Mouse (Mus musculus) hindbrain, postnatal 0 days (tissue): ENCODE measurements around the gene Fem1b. TPM values are rescaled to one million over a fixed set of nuclear protein-coding genes. Genes with fewer than 3 reads are reported as not detected.

Experiments
- ATAC-seq: fragments of 200-750 bp; cut with Nextera tagmentation; 2 replicates; pipeline ENCODE4 v1.8.0; 2017; ENCODE audit warnings: mild to moderate bottlenecking, moderate TSS enrichment, moderate library complexity
- DNase-seq: peaks from one replicate; pipeline ENCODE4 v3.0.0-alpha.2; 2015; ENCODE audit warnings: low spot score
- H3K27ac ChIP-seq: fragments of 300-500 bp; sonication (generic); 2 replicates; pipeline ENCODE4 v1.5.1; 2014; ENCODE audit warnings: mild to moderate bottlenecking
- H3K27me3 ChIP-seq: fragments of 300-500 bp; sonication (generic); 2 replicates; pipeline ENCODE4 v1.6.1; 2014; ENCODE audit warnings: low read length, mixed read lengths; ENCODE audit not compliant: insufficient read depth
- H3K36me3 ChIP-seq: fragments of 300-500 bp; sonication (generic); 2 replicates; pipeline ENCODE4 v1.6.1; 2014; ENCODE audit warnings: low read length, mixed read lengths; ENCODE audit not compliant: insufficient read depth
- H3K4me1 ChIP-seq: fragments of 300-500 bp; sonication (generic); 2 replicates; pipeline ENCODE4 v1.6.1; 2014; ENCODE audit warnings: antibody characterized with exemption, low read length, mixed read lengths; ENCODE audit not compliant: insufficient read depth
- H3K4me2 ChIP-seq: fragments of 300-500 bp; sonication (generic); 2 replicates; pipeline ENCODE4 v1.6.1; 2014; ENCODE audit warnings: low read depth, mild to moderate bottlenecking, low read length, moderate library complexity, mixed read lengths
- H3K4me3 ChIP-seq: fragments of 300-500 bp; sonication (generic); 2 replicates; pipeline ENCODE4 v1.5.1; 2014; ENCODE audit warnings: low read length
- H3K9ac ChIP-seq: fragments of 300-500 bp; sonication (generic); replicated peaks from 2 replicates; pipeline ENCODE4 v1.6.1; 2014; ENCODE audit warnings: mild to moderate bottlenecking, low read length, moderate library complexity, mixed read lengths
- H3K9me3 ChIP-seq: fragments of 300-500 bp; sonication (generic); 2 replicates; pipeline ENCODE4 v1.6.1; 2016; ENCODE audit warnings: low read length, mixed read lengths
- CTCF ChIP-seq: IDR thresholded peaks from 2 replicates; pipeline ENCODE4 v1.5.1; 2016; ENCODE audit warnings: antibody characterized with exemption, control low read depth, low read depth
- WGBS: fragments of 180-500 bp; shearing (Covaris S2); extraction: QIAGEN DNeasy Blood & Tissue Kit; methylation state at CpG from one replicate; pipeline ENCODE4 v1.1.7; 2014; 5-methylcytosine and 5-hydroxymethylcytosine counted together
- polyA plus RNA-seq: library from polyadenylated mRNA; unstranded; fragments of >200 nt; fragmentation: Nextera tagmentation; extraction: Ambion mirVana; gene quantifications from 2 replicates; pipeline ENCODE4 v1.2.1, GENCODE M21; 2015
- total RNA-seq: library from RNA; depleted of rRNA; stranded (reverse); fragments of >200 nt; gene quantifications from 2 replicates; pipeline ENCODE4 v1.2.3, GENCODE M21; 2014

The Fem1b gene
- total and polyA plus RNA-seq, 2 experiments from 2014 or later = 33.2 to 163 TPM

DNA sequence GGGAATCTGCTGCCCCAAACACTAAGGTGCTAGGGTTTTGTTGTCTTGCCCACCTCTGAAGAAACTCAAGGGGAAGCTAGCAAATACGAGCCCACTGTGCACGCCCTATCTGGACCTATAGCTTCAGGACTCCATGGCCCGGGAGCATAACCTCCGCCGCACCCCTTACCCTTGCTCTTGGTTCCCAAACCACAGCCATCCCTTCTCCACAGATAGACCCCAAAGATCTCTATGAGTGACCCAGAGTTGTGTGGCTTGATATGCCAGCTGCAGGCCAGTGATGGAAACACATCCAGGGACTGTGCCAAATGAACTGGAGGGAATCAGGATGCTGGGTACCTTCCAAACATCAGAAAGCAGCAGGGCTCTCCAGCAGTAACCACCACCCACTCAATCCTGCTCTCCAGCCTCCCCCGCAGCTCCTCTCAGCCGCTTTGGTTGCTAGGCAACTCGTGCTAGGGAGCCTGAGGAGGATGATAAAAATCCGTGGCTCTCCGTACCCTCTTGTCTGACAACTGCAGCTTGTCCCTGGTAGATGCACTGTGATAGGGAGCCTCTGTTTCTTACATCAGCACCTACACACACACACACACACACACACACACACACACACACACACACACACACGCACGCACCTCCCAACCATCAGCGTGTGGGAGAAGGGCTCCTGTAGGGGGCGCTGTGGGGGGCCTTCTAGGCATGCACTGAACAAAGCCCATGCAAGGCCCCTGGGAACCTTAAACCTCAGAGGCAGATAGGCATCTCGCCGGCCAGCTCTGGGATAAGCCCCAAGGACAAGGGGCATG is 28.6 kb downstream of the Fem1b start:
- Histone ChIP-seq H3K4me2 (peak overlapping the region; percentile 38), H3K9ac (peak overlapping the region; percentile 24; the same call in 1 of the 2 replicates), H3K36me3 (no peaks in the 10 kb centered on the region), H3K27me3 (no peaks in the 10 kb centered on the region), H3K9me3 (no peaks in the 10 kb centered on the region), H3K4me3 (no peak overlapping the region), H3K27ac (peak overlapping the region; percentile 74), H3K4me1 (peaks cover 25% of the 10 kb centered on the region)
- peak; percentile 71 for TF ChIP-seq CTCF
- 27% methylated on average over 16 of the region's 16 CpGs for WGBS
- DNase-seq (peak; percentile 91), ATAC-seq (peak; percentile 88)

DNA sequence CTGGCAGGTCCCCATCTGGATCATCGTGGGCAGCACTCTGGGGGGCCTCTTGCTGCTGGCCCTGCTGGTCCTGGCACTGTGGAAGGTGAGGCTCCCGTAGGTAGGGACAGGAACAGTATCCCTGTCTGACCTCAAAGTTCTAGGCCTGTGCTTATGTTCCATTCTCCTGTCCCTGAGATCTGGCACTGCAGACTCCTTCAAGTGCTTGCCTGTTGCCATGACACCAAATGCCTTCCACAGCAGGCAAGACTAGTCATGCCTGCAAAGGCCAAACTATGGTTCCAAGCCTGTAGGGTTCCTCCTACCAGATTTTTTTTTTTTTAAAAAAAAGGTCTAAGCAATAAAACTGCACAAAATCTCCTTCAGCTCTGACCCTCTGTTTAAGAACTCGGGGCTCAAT is 29.8 kb downstream of the Fem1b start:
- H3K4me3 ChIP-seq = no peak overlapping the region
- DNase-seq = peak; percentile 62
- H3K4me1 ChIP-seq = peaks cover 25% of the 10 kb centered on the region
- H3K9ac ChIP-seq = no peak overlapping the region
- WGBS = 40% methylated on average over 3 of the region's 3 CpGs
- H3K36me3 ChIP-seq = no peaks in the 10 kb centered on the region
- H3K27me3 ChIP-seq = no peaks in the 10 kb centered on the region
- H3K4me2 ChIP-seq = no peak overlapping the region
- no peak for ATAC-seq
- no peaks in the 10 kb centered on the region for H3K9me3 ChIP-seq
- H3K27ac ChIP-seq = peak overlapping the region; percentile 74; the same call in 1 of the 2 replicates
- no peak for TF ChIP-seq CTCF

DNA sequence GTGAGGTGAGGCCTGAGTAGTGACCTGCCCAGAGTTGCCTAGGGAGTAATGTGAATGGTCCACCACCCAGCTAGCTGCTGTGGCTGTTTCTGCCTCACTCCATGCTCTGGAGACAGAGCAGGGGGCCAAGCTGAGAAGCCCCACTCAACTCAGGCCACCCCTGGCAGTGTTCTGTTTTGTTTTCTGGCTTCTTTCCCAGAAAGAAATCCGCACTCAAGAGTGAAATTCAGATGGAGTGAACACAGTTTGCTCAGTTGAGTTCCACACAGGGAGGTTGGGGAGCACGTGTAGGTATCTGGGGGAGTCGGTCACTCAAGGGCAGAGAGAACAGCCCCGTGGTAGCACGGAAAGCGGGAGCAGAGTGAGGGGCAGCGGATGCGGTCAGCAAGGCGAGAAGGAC is 33.0 kb downstream of the Fem1b start:
- Histone ChIP-seq H3K4me1 (peaks cover 22% of the 10 kb centered on the region), H3K4me3 (no peak overlapping the region), H3K27me3 (no peaks in the 10 kb centered on the region), H3K9me3 (no peaks in the 10 kb centered on the region), H3K9ac (no peak overlapping the region), H3K27ac (no peak overlapping the region), H3K36me3 (no peaks in the 10 kb centered on the region), H3K4me2 (no peak overlapping the region)
- 66% methylated on average over 9 of the region's 9 CpGs for WGBS
- ATAC-seq (no peak), DNase-seq (peak; percentile 61)
- no peak for TF ChIP-seq CTCF

DNA sequence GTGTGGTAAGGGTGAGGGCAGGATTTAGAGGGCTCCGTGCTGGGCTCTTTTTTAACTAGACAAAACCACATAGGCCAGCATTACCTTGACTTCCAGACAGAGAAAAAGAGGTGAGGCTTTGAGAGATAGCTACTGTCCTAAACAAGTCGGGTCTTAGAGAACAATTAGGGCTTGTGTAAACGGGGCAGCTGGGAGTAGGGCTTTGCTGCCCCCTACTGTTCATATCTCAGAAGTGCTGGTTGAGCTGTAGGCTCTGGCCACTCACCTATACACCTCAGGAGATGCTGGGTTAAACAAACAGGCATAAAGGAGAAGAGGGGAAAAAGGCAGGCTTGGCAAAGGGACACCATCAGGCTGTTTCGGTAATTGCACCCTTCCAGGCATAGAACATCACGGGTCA is 34.3 kb downstream of the Fem1b start:
- Histone ChIP-seq H3K27me3 (no peaks in the 10 kb centered on the region), H3K9ac (no peak overlapping the region), H3K4me2 (no peak overlapping the region), H3K27ac (no peak overlapping the region), H3K9me3 (no peaks in the 10 kb centered on the region), H3K4me1 (peaks cover 9% of the 10 kb centered on the region), H3K36me3 (no peaks in the 10 kb centered on the region), H3K4me3 (no peak overlapping the region)
- ATAC-seq = peak; percentile 76
- peak; percentile 94 for TF ChIP-seq CTCF
- DNase-seq = peak; percentile 82
- 2% methylated on average over 5 of the region's 5 CpGs for WGBS

DNA sequence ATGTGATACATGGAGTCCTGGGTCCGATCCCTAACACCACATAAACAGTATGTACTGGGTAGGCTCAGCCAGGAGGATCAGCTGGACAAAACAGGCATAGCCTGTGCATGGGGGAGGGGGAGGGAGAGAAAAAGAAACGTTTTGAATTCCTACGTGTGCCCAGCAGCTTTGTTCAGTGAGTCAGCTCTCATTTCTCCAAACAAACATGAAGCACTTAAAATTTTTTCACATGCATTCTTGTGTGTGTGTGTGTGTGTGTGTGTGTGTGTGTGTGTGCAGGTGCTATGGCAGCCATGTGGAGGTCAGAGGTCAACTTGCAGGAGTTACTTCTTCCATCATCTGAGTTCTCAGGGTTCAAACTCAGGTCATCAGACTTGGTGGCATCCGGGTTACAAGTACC is 36.3 kb downstream of the Fem1b start:
- TF ChIP-seq CTCF = no peak
- Histone ChIP-seq H3K27ac (no peak overlapping the region), H3K4me3 (no peak overlapping the region), H3K4me1 (no peaks in the 10 kb centered on the region; the same call in 1 of the 2 replicates), H3K4me2 (no peak overlapping the region), H3K9me3 (no peaks in the 10 kb centered on the region), H3K9ac (no peak overlapping the region), H3K27me3 (no peaks in the 10 kb centered on the region), H3K36me3 (no peaks in the 10 kb centered on the region)
- 65% methylated on average over 4 of the region's 4 CpGs for WGBS
- no peak for ATAC-seq
- DNase-seq = no peak

DNA sequence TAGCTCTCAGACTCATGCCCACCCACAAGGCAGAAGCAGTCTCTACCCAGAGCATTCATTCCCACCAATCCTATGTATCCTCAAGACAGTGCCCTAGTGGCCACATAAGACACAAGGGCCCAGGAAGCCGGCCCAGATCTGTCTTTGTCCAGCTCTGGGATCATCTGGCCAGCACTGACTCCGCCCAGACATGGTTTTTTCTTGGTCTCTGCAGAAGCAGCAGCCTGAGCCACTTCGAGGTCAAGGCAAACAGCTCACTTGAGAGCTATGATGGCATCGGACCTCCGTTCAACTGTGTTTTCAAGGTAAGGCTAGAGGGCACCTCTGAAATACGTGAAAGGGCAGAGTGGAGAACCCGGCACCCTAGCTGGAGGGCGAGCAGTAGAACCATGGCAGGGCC is 39.0 kb downstream of the Fem1b start:
- TF ChIP-seq CTCF = no peak
- no peaks in the 10 kb centered on the region for H3K27me3 ChIP-seq
- H3K4me1 ChIP-seq = no peaks in the 10 kb centered on the region
- no peak overlapping the region for H3K4me2 ChIP-seq
- no peaks in the 10 kb centered on the region for H3K9me3 ChIP-seq
- no peak for ATAC-seq
- no peak overlapping the region for H3K4me3 ChIP-seq
- H3K36me3 ChIP-seq = no peaks in the 10 kb centered on the region
- H3K27ac ChIP-seq = no peak overlapping the region
- no peak overlapping the region for H3K9ac ChIP-seq
- no peak for DNase-seq
- 84% methylated on average over 8 of the region's 8 CpGs for WGBS

DNA sequence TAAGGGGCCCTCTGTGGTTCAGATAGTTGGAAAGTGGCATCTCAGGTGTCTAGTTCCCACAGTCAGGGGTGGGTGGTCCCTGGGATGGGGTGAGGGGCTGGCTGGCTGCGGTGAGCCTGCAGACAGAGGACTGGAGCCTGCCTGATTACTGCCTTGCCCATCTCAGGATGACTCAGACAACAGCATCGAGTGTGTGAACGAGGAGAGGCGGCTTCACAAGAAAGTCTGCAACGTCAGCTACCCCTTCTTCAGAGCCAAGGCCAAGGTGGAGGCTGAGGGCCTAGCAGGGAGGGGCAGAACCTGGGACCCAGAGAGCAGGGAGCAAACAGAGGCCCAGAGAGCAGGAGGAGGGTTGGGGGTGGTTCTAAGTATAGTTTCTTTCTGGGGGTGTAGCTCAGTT is 43.4 kb downstream of the Fem1b start:
- WGBS = 84% methylated on average over 5 of the region's 5 CpGs
- H3K36me3 ChIP-seq = no peaks in the 10 kb centered on the region
- no peak overlapping the region for H3K4me2 ChIP-seq
- H3K9me3 ChIP-seq = no peaks in the 10 kb centered on the region
- no peak overlapping the region for H3K4me3 ChIP-seq
- H3K9ac ChIP-seq = no peak overlapping the region
- TF ChIP-seq CTCF = no peak
- no peak for ATAC-seq
- DNase-seq = no peak
- H3K27ac ChIP-seq = no peak overlapping the region
- H3K4me1 ChIP-seq = no peaks in the 10 kb centered on the region
- H3K27me3 ChIP-seq = no peaks in the 10 kb centered on the region
